Mouse (Mus musculus): ENCODE results near the gene Gm28047.

- no peak for TF ChIP-seq CTCF (IDR thresholded peaks at IDR 0.05; ENCODE audit: low read depth, low read length)
- no peak for TF ChIP-seq POLR2A (IDR thresholded peaks at IDR 0.05; ENCODE audit: extremely low read depth, insufficient read depth, low read length)
Measured at GRCm38 (mm10) chr15:102552599-102552998, 72.3 kb downstream of the Gm28047 start.

All from liver, adult 2 months (tissue).